Mouse (Mus musculus) urinary bladder, adult 18-20 months (tissue): ENCODE measurements around the gene Plin3.

Source experiments
- DNase-seq, 2 experiments: peaks; one replicate each; pipeline ENCODE4 v3.0.0; 2022; ENCODE audit warnings: low spot score in 2 of 2, mixed read lengths in 2 of 2

Plin3 gene

DNA sequence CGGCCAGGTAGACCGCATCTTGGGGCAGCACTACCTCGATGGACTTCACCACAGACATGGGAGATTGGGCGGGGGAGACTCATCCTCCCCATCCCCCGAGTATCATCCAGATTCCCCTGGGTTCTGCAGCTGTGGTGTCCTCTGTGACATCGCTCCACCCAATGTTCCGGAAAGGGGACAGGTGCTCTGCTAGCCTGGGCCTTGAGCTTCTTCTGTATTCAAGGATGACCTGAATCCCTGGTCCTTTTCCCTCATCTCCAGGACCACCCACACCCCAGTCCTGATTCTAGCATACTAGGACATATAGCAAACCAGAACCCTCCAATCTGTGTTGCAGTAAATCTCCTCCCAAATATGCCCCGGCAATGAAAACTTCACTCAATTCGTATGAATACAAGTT is 7.5 kb upstream of the Plin3 start, which contains the start of gene Arrdc5:
Gene Arrdc5, minus strand, starts transcription at position 101 of the 400 bp plus-strand sequence.
- no peak for DNase-seq

DNA sequence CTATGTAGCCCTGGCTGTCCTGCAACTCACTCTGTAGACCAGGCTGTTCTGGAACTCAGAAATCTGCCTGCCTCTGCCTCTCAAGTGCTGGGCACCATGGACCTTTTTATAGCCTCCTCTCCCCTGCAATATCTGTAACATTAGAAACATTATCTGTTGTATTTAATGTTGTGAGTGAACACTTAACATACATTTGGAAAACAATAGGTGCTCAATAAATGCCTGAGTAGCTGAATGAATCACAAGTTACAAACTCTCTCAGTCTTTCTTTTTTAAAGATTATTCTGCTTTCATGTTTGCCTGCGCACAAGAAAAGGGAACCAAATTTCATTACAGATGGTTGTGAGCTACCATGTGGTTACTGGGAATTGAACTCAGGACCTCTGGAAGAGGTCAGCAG is 5.6 kb upstream of the Plin3 start:
- no peak for DNase-seq

DNA sequence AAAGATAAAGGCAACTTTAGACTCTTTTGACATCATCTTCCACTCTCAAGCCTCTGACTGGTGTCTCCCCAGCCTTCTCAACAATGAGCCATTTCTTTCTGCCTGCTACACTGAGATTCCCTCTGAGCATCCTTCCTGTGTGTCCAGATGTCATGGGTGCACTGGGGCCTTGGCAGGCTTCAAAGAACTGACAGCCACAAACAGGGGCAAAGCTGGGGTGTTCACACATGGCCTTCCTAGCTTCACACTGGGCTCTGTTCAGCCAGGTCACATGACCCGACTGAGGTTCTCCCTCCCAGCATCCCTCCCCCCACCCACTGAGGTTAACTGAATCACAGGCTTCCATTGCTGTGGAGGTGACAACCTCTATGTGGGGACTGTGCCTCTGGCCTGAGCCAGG is 3.5 kb upstream of the Plin3 start:
- no peak for DNase-seq

DNA sequence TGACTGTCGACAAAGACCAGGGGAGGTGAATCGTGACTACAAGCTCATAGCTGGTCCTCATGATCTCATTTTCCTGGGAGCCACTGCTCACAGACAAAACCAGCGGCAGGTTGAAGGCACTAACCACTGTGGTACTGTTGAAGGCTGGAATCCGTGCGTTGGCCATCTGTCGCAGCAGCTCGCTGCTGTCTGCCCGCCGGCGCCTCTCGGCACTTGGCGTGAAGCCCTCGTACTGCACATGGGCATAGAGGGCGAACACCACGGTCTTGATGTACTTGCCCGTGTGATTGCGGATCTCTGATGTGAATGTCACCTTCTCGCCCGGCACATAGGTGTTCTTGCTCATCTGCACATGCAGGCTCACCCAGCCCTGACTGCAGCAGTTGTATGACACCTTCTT is 1.6 kb upstream of the Plin3 start:
- DNase-seq: no peak

DNA sequence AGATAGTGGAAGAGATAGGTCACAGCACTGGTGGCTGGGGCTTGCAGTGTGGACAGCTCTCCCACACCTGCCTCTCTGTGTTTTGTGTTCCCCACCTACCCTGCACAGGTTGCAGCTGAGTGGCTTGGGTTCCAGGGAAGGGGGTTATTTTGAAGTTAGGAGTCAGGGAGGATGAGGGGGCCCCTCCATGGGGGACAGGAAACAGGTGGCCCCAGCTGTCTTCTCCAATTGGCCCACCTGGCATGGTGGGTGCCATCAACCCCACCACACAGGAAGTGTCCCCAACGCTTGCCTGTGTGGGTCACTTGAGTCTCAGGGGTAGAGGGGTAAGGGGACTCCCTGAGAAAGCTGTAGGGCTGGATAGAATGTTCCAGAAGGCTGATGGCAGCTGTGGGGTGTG is 618 bp upstream of the Plin3 start:
- DNase-seq: no peak

DNA sequence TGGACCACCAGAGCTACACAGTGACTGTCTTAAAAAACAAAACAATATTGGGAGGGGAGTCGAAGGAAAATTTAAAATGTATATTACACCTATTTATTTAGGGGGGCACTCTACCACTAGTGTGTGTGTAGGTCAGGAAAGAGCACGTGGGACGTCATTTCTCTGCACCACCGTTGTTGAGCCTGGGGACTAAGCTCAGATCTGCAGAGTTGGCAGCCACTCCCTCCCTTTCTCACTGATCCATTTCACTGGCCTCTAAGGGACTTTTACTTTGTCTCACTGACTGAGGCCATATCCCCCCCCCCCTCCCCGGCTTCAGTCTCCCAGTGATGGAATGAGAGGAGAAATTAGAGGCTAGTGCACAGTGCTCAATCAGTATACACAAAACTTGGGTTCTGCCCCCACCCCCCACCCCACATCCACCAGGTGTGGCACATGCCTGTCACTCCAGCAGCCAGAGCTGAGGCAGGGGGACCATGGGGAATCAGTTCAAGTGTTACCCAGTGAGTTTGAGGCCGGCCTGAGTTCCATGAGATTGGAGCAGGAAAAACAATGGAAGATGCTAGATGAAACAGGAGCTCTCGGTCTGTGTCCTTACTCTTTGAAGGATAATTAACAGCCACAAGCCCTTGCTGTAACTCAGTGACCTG is 722 bp downstream of the Plin3 start:
- no peak for DNase-seq

DNA sequence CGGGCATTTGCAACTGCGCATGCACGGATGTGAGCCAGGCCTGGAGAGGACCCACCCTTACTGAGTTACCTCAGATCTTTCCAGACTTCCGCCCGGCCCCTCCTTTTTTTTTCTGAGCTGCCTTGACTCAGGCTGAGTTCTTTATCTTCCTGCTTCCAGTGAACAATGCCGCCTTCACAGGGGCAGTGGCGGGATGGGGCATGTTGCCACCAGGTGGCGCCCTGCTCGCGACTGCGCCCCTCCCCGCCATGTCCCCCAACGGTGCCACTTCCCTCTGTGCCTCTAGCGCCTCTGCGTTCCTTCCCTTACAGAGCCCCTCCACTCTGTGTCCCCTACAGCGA is 1.5 kb downstream of the Plin3 start:
- peak; percentile 76 to 92 for DNase-seq

DNA sequence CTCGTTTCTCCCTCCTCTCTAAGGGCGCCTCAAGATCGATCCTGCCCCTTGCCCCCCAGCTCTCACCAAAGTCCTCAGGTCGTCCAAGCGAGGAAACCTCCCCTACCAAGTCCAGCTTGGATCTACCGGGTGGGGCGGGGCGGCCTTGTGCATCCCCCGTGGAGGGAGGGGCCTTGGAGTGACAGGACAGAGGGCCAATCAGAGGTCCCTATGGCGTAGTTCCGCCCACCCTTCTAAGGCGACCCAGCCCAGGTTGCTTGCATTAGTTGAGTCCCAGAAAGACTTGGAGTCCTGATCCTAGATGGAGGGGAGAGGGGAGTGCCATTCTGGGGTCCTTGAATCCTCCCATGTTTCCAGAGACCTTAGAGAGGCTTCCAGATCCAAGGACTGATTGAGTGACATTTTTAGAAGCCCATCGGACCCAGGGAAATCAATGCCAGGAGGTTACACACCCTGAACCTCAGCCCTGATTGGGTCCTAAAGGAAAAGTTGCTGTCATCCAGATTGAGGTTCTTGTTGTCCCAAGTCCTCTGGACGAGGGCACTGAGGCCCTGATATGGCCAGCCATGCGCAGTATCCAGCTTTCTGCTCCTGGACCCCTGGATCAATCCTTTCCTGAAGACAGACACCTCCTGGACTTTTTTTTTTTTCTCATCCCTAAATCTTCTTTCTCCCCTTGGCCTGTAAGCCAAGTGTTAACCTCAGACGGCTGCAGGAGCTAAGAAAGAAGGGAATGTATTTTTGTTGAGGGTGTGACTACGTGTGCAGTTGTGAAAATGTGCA is 2.1 kb downstream of the Plin3 start:
- DNase-seq: peak; percentile 96 to 100

DNA sequence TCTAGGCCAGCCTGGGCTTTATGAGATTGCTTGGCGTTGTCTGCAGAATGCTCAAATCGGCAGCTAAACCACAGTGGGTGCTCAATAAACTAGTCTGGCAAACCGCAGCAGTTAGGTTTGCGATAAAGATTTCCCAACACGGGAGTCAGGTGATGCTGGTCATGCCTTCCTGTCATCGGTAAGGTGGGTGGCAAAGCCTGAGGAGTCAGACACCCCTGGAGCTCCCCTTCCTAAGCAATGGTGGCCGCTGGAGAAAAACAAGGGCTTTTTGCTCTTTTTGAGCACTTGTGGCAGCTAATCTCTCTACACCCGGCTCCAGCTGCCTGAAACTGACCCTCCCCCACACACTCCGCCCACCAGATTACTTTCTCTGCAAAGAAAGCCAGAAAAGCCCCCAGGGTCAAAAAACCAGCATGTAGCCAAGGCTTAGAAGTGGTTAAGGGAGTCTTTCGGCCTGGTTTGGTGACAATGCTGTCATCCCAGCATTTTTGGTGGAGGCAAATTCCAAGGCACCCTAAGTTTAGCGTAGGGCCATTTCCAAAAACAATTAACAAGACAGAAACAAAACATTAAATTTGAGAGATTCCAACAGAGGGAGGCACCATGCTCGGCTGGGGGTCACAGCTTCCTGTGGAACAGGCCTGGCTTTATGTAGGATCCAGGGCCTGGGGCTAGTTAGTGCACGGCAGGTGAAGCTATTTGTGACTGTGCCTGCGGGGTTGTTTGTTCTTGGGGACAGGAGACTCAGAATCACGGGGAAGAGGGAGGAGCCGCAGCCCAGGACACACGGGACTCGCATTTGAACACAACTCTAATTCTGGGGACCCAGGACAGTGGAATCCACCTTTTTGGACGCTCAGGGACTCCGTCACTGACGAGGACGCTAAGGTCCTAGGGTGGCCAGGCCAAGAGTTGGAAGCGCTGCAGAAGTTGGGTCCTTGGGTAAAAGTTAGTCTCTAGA is 3.0 kb downstream of the Plin3 start:
- peak in 1 of 2 experiments; percentile 59 for DNase-seq

DNA sequence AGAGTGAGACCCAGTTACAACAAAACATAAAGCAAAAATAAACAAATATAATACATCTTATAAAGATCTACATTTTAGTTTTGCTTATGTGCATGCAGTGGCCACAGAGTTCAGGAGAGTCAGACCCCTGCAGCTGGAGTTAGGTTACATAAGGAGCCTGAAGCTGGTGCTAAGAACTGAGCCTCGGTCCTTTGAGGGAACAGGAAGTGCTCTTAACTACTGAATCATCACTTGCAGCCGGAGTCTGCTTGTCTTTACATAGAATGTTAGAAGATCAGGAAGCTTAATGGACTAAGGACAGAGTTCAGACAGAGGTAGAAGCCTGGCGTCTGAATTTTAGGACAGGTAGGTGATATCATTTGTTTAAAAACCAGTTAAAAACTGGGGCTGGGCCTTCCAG is 3.8 kb downstream of the Plin3 start:
- no peak for DNase-seq

DNA sequence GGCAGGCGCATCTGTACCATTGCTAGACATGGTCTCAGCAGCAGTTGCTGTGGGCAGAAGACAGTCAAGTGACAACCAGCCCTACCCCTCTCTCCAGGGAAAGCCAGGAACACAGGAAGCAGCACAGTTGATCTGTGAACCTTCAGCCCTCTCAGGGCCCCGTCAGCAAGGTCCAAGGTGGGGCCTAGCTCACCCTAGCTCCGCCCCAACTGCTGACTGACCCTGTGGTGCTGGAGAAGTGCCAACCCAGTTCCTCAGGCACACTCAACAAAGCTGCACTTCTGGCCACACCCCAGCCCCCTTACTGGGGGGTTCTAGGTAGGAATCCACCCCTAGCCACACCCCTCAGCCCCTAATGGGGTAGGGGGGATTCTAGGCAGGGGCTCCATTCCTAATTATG is 4.8 kb downstream of the Plin3 start:
- DNase-seq: no peak

DNA sequence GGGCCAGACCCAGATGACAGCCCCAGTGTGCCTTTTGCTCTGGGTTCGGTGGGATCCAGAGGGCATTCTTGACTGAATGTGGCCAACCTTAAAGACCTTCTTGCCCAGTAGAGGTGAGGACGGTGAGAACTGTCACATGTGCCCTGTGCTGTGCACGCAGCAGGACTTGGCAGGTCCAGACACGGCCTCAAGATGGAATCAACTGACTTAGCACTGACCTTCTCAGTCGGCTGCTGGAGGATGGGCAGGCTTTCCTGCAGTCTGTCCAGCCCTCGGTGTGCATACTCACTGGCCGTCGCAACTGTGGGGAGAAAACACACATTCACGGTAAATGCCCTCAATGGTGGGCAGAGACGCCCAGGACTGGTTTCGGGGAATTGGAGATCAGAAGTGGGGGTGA is 6.7 kb downstream of the Plin3 start:
- peak in 1 of 2 experiments; percentile 48 for DNase-seq

DNA sequence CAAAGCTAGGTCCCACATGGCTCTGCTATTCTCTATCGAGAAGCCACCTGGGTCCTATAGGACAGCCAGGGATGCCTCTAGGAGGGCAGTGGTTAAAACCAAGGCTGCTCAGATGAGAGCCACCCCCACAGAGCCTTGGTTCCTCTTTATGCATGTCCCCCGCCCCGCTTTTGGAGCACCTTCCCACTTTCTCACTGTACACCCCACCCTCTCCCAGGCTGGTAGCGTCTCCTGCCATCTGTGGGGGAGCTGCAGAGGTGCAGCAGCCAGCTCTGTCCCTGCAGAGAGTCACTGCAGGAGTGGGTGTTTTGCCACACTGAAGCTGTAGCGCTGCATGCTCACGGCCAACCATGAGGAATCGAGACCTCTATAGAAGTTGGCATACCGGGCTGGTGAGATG is 9.4 kb downstream of the Plin3 start:
- DNase-seq: no peak

DNA sequence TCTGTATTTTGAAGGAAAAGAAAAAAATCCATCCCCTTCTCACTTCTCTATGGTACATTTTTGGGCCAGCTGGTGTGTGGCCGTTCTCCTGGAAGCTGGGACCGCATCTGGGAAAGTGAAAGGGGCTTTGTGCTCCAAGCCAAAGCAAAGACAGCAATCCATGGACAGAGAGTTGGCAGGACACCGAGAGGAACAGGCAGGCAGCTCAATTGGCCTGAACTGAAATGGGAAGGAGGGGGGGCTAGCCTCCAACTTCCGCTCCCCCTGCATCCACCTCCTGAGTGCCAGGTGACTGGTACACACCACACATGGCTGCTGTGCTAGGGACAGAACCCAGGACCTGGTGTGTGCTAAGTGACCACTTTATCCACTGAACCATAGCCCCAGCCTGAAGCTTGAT is 9.9 kb downstream of the Plin3 start:
- no peak for DNase-seq

DNA sequence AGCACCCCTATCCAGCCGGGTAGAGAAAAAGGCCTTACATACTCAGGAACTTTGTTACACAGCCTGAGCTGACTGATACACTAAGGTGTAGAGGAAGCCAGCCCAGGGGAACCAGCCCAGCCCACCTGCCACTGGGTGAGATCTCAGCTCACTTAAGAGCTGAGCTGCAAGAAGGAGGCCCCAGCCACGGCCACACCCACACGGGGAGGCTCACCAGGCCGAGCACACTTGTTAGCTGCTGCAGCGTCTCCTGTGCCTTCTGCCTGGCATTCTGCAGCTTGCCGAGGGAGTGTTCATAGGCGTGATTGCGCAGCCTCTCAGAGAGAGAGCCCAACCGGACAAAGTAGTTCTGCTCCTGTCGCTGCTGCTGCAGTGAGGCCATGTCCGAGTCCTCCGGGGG is 11.5 kb downstream of the Plin3 start:
- DNase-seq: no peak

DNA sequence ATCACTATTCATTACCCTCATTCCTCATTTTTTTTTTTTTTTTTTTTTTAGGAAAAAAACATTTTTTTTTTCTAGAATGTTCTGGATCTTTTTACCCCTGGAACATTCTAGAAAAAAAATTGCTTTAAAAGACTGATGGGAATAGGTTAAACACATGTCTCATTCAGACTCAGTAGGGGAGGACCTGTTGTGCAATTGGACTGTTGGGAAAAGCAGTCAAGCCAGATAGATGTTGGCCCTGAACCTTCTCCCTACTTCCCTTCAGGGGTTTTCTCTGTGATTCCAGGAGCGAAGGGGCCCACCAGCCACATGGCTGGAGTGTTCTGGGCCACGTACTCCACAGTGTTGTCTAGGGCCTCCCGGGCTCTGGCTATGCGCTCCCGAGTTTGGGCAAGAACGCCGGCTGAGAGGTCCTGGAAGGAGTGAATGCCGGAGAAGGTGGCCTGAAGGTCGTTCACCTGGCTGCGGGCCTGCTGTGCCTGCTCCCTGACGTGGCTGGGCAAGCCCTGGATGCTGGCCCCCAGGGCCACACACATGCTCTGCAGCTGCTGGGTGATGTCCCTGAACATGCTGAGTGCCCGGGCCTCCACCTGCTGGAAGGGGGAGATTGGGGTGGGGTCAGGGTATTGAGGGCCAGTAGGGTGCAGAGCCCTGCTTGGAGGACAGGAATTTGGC is 13.1 kb downstream of the Plin3 start:
- no peak for DNase-seq

DNA sequence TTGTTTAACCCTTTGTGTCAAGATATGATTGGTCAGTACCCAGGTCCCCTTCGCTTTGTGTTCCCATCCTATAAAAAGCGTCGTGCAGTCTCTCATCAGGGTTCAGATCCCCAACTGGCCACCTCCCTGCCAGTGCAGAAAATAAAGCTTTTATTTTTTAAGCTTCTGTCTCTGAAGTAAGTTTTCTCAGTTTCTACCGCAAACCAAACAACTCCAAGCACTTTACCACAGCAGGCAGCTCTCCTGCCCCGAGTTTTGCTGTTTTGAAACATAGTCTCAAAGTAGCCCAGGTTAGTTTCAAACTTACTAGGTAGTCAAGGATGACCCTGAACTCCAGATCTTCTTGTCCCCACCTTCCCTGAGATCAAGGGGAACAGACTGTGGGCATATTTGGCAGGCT is 14.3 kb downstream of the Plin3 start:
- DNase-seq: no peak

DNA sequence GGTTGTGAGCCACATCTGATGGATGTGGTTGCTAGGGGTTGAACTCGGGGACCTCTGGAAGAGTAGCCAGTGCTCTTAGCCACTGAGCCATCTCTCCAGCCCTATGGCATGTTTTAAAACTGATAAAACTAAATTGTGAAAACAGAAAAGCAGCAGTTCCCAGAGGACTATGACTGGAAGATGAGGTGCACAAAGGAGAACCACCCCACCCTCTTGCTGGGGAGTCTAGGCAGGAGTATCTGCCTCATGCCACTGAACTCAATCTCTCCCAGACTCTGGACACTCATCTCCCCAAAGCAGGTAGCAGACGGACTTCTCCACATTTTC is 15.1 kb downstream of the Plin3 start:
- no peak for DNase-seq

DNA sequence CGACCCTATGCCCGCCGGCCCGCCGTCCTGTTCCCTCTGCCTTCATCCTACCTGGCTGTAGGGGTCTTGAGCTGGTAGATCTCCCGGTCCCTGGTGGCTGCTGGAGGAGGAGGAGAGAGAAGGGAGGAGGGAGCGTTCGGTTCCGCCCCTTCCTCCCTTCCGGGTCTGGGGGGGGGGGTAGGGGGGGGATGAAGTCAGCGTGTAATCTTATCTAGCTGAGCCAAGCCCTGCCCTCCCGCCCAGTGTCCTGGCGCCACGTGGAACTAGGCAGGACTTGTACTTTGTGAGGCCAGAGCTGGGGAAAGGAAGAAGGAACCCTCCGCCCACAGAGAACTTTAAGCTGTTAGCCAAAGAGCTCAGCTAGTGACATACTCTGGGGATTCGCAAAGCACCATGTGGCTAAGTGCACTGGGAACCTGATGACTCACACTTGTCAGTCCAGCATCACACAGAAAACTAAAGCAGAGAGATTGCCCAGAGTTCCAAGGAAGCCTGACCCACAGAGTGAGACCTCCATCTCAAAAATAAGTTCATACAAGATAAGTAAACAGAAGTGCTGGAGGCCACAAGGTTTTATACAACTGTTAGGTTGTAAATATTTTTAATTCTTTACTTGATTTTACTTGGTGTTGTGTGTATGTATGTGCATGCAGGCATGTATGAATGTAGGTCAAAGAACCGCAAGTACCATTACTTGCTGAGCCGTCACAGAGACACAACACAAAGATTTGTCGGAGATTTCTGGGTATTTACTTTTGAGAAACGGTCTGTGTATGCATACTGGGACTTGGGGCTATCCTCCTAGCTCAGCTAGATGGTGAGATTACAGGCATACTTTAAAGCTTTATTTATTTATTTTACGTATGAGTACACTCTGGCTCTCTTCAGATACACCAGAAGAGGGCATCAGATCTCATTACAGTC is 15.8 kb downstream of the Plin3 start, which contains the start of gene Ticam1:
Gene Ticam1, minus strand, starts transcription at position 144 of the 924 bp plus-strand sequence.
- DNase-seq: peak; percentile 61 to 91

DNA sequence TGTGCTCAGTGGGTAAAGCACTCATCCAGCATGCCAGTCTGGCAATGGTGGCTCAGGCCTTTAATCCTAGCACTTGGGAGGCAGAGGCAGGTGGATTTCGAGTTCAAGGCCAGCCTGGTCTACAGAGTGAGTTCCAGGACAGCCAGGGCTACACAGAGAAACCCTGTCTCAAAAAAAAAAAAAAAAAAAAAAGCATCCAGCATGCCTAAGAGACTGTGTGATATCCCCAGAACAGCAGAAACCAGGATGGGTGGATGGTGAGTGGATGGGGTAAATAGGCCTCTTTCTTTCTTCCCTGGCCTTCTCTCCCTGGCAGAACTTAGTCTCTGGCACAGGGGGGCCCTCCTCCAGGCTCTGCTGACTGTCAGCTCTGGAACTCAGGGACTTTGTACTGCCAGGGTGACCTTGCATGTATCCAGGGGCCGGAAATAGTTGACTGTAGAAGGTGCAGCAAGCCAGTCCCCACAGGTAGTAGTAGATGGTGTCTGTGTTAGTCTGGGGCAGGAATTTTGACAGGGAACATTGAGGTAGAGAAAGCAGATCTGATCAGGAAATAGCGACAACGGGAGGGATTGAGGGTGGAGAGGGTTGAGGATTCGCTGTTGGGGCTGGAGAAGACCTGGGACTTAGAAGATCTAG is 16.7 kb downstream of the Plin3 start:
- DNase-seq: no peak
